Mouse (Mus musculus) heart, adult 2 months (tissue): ENCODE data around the gene Tcf21.

ENCODE experiments used
- CTCF ChIP-seq: fragments of 200-600 bp; IDR thresholded peaks from 2 replicates; pipeline ENCODE4 v1.8.1; 2022; ENCODE audit warnings: antibody characterized with exemption, mild to moderate bottlenecking, moderate library complexity
- EP300 ChIP-seq: fragments of 200-500 bp; IDR thresholded peaks from 2 replicates; pipeline ENCODE4 v1.6.1; 2011; ENCODE audit warnings: low read depth, low read length, control low read depth; ENCODE audit not compliant: insufficient read depth

GRCm38 (mm10) chr10:22811921-22812320 lies 8.1 kb downstream of the Tcf21 start:
- no peak for TF ChIP-seq CTCF
- TF ChIP-seq EP300, result no peak
